ENCODE assay signal across 8 mouse cellular contexts in genomic region chr9:57421121-57421571, GRCm38 (mm10). TPM values are rescaled to one million over a fixed set of nuclear protein-coding genes. Genes with fewer than 3 reads are reported as not detected.
DNase-seq lines count a peak whose midpoint lies in the region; ATAC-seq and TF ChIP-seq lines count a peak whose summit lies in the region.

No protein-coding gene starts in this region.

- H3K4me1 ChIP-seq in testis, adult 2 months (ENCODE audit: control insufficient read depth, insufficient read depth, low read length), result peaks cover 10% of the 10 kb centered on the region
- H3K4me1 ChIP-seq in embryonic facial prominence, embryonic 10.5 days, result peaks cover 25% of the 10 kb centered on the region
- peaks cover 4% of the 10 kb centered on the region; the same call in 1 of the 2 replicates for H3K4me1 ChIP-seq in stomach, postnatal 0 days (replicated peaks; ENCODE audit: control insufficient read depth, insufficient read depth)
- peaks cover 26% of the 10 kb centered on the region for H3K4me1 ChIP-seq in cerebellum, adult 2 months (ENCODE audit: control insufficient read depth, insufficient read depth, low read length)

- H3K9ac ChIP-seq in stomach, postnatal 0 days (ENCODE audit: low read length), result no peak overlapping the region

- H3K27me3 ChIP-seq in testis, adult 2 months (ENCODE audit: control insufficient read depth, insufficient read depth, low read length), result no peaks in the 10 kb centered on the region
- H3K27me3 ChIP-seq in embryonic facial prominence, embryonic 10.5 days (replicated peaks; ENCODE audit: low read depth, poor library complexity, severe bottlenecking), result no peaks in the 10 kb centered on the region
- no peaks in the 10 kb centered on the region for H3K27me3 ChIP-seq in stomach, postnatal 0 days (ENCODE audit: control insufficient read depth, insufficient read depth, low read length)
- H3K27me3 ChIP-seq in cerebellum, adult 2 months (ENCODE audit: control insufficient read depth, insufficient read depth, low read length), result no peaks in the 10 kb centered on the region

- no peaks in the 10 kb centered on the region for H3K36me3 ChIP-seq in testis, adult 2 months (ENCODE audit: control insufficient read depth, insufficient read depth, low read length)
- H3K36me3 ChIP-seq in embryonic facial prominence, embryonic 10.5 days (replicated peaks), result no peaks in the 10 kb centered on the region
- 0 out of 2 replicates have a peak, but pooled peaks cover 2% of the 10 kb centered on the region for H3K36me3 ChIP-seq in stomach, postnatal 0 days (ENCODE audit: control insufficient read depth, insufficient read depth, low read length)

- no peaks in the 10 kb centered on the region for H3K9me3 ChIP-seq in embryonic facial prominence, embryonic 10.5 days
- H3K9me3 ChIP-seq in stomach, postnatal 0 days (ENCODE audit: control insufficient read depth, low read length), result no peaks in the 10 kb centered on the region

- TF ChIP-seq POLR2A in testis, adult 2 months (IDR thresholded peaks at IDR 0.05; ENCODE audit: control insufficient read depth, low read depth, low read length), result no peak
- no peak for TF ChIP-seq POLR2A in cerebellum, adult 2 months (IDR thresholded peaks at IDR 0.05; ENCODE audit: borderline replicate concordance, insufficient read depth, low read length)

- intact Hi-C loops in heart, postnatal 14 days (cut with DNase I), result no loop called here

- 73% methylated on average over 9 of the region's 9 CpGs for WGBS in embryonic facial prominence, embryonic 10.5 days
- 17% methylated on average over 9 of the region's 9 CpGs for WGBS in stomach, postnatal 0 days
- 87% methylated on average over 9 of the region's 9 CpGs for WGBS in cerebellum, adult 2 months

- peak; percentile 99 for ATAC-seq in megakaryocyte, adult 5-6 weeks (ENCODE audit: poor library complexity, severe bottlenecking)
- peak; percentile 91 for ATAC-seq in stomach, postnatal 0 days (ENCODE audit: low FRiP score, low TSS enrichment)

- no peak for TF ChIP-seq EP300 in stomach, postnatal 0 days (optimal IDR thresholded peaks at IDR 0.05)

- DNase-seq in testis, postnatal 14 days (ENCODE audit: low spot score), result no peak
- DNase-seq in embryonic facial prominence, embryonic 10.5 days (ENCODE audit: low spot score), result peak; percentile 34
- peak; percentile 68 to 72 for DNase-seq in heart, postnatal 14 days
- peak; percentile 68 to 80 for DNase-seq in kidney, postnatal 4 days
- DNase-seq in stomach, postnatal 0 days (ENCODE audit: low spot score), result peak; percentile 80
- DNase-seq in cerebellum, adult 2 months, result no peak

- H3K4me3 ChIP-seq in testis, adult 2 months (ENCODE audit: control insufficient read depth, low read depth, low read length), result no peak overlapping the region
- H3K4me3 ChIP-seq in embryonic facial prominence, embryonic 10.5 days, result no peak overlapping the region
- no peak overlapping the region for H3K4me3 ChIP-seq in stomach, postnatal 0 days (ENCODE audit: low read depth, low read length)
- H3K4me3 ChIP-seq in cerebellum, adult 2 months (replicated peaks; ENCODE audit: insufficient read depth, low read depth, low read length), result no peak overlapping the region

- TF ChIP-seq CTCF in testis, adult 2 months (IDR thresholded peaks at IDR 0.05; ENCODE audit: control insufficient read depth, insufficient read depth, insufficient replicate concordance, low read depth, low read length), result no peak
- TF ChIP-seq CTCF in stomach, postnatal 0 days (IDR thresholded peaks at IDR 0.05; ENCODE audit: low read depth), result no peak
- TF ChIP-seq CTCF in cerebellum, adult 2 months (IDR thresholded peaks at IDR 0.05; ENCODE audit: borderline replicate concordance, insufficient read depth, low read depth, low read length), result no peak

- peak overlapping the region; percentile 86 for H3K27ac ChIP-seq in testis, adult 2 months (ENCODE audit: control insufficient read depth, insufficient read depth, low read depth, low read length)
- peak overlapping the region; percentile 72 for H3K27ac ChIP-seq in embryonic facial prominence, embryonic 10.5 days (replicated peaks)
- peak overlapping the region; percentile 93 for H3K27ac ChIP-seq in stomach, postnatal 0 days (replicated peaks)
- H3K27ac ChIP-seq in cerebellum, adult 2 months (ENCODE audit: insufficient read depth, low read length), result no peak overlapping the region; the same call in 1 of the 2 replicates

- H3K4me2 ChIP-seq in stomach, postnatal 0 days (replicated peaks; ENCODE audit: low read depth), result peak overlapping the region; percentile 26; the same call in 1 of the 2 replicates

RNA-seq across cellular contexts. Expression of gene Ppcdc, which starts 18.8 kb away (rescaled TPM):
- 37.5 and 39.1 TPM in 2 replicates for polyA plus RNA-seq in testis, adult 2 months (2012; rRNA removed)
- polyA plus RNA-seq in embryonic facial prominence, embryonic 10.5 days (2016; fragmentation: Nextera tagmentation; extraction: Ambion mirVana), result 20.8 and 25.4 TPM in 2 replicates
- 1 to 10 TPM; 9.0 to 9.3 TPM for total RNA-seq in heart, postnatal 14 days (2021)
- 15.6 and 19.2 TPM in 2 replicates for total RNA-seq in megakaryocyte, adult 5-6 weeks (2015)
- 14.5 and 19.2 TPM in 2 replicates for total RNA-seq in megakaryocyte, adult 5-6 weeks (2017)
- polyA plus RNA-seq in stomach, postnatal 0 days (2015; fragmentation: Nextera tagmentation; extraction: Ambion mirVana), result 14.2 and 16.2 TPM in 2 replicates
- polyA plus RNA-seq in cerebellum, adult 2 months (2012; rRNA removed), result 20.2 and 21.2 TPM in 2 replicates

RNA-seq across cellular contexts. Expression of gene Scamp5, which starts 46.7 kb away (rescaled TPM):
- 5.7 and 6.2 TPM in 2 replicates for polyA plus RNA-seq in testis, adult 2 months (2012; rRNA removed)
- 9.3 and 9.6 TPM in 2 replicates for polyA plus RNA-seq in embryonic facial prominence, embryonic 10.5 days (2016; fragmentation: Nextera tagmentation; extraction: Ambion mirVana)
- total RNA-seq in heart, postnatal 14 days (2021), result 1 to 10 TPM; 7.4 to 7.7 TPM
- total RNA-seq in megakaryocyte, adult 5-6 weeks (2015), result 0.30 and 0.33 TPM in 2 replicates
- 0.04 and 0.28 TPM in 2 replicates for total RNA-seq in megakaryocyte, adult 5-6 weeks (2017)
- polyA plus RNA-seq in stomach, postnatal 0 days (2015; fragmentation: Nextera tagmentation; extraction: Ambion mirVana), result 42.4 and 48.7 TPM in 2 replicates
- polyA plus RNA-seq in cerebellum, adult 2 months (2012; rRNA removed), result 353 and 360 TPM in 2 replicates

Comparison
In these comparisons a context has a peak if more than half of its experiments do, and no peak if none do; other contexts are left out.
1. DNase-seq: peak in embryonic facial prominence, embryonic 10.5 days (single experiment), heart, postnatal 14 days (2 of 2), kidney, postnatal 4 days (2 of 2) and stomach, postnatal 0 days (single experiment); none in testis, postnatal 14 days (single experiment) and cerebellum, adult 2 months (0 of 2).